Mouse (Mus musculus) kidney, adult 10 weeks (tissue): ENCODE data around the gene P2ry12. TPM values are rescaled to one million over a fixed set of nuclear protein-coding genes. Genes with fewer than 3 reads are reported as not detected.

Experiments
- polyA plus RNA-seq: library from polyadenylated mRNA; stranded (reverse); fragments of 350-450 nt; fragmentation: Illumina TruSeq; extraction: RNeasy Lipid Tissue Mini Kit (QIAGEN cat#74804); gene quantifications from one replicate; pipeline ENCODE4 v1.2.3, GENCODE M21; 2014; ENCODE audit warnings: low read depth, low replicate concordance

The P2ry12 gene
- polyA plus RNA-seq = 0.97 TPM

GRCm38 (mm10) chr3:59262704-59263103, at the start of gene P2ry12:
Gene P2ry12, minus strand, starts transcription at chr3:59262871.

GRCm38 (mm10) chr3:59210727-59211126, 51.9 kb downstream of the P2ry12 start, which contains the start of gene P2ry13:
Gene P2ry13, minus strand, starts transcription at chr3:59210882.

DNA sequence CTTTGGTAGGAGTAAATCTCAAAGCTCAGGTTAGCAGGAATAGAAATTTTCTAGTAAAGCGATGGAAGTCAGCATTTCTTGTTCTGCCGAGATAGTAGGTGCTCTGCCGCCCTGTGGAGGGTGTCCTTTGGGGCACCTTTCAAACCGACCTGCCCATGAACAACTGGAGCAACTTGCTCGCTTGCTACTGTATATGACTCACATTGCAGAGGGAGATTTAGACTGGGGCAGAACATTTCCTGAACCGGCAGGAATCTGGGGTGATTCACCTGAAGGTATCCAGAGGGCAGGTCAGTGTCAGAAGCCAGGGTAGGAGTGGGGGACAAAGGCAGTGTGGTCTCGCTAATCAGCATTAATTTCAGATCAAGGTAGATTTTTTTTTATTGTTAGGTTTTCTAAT, 67.7 kb downstream of the P2ry12 start, which contains the start of gene Gpr87:
Gpr87 (minus strand) TSS at position 167 of the 400 bp plus-strand sequence.

Other genes starting within 250 kb of the P2ry12 start
- gene Gpr171, start 161.1 kb downstream of the P2ry12 start, polyA plus RNA-seq = 0.20 TPM
- gene P2ry14, start 109.3 kb downstream of the P2ry12 start, polyA plus RNA-seq = 9.2 TPM
- gene Gpr87, start 67.8 kb downstream of the P2ry12 start, polyA plus RNA-seq = not detected
- gene P2ry13, start 52.0 kb downstream of the P2ry12 start, polyA plus RNA-seq = 0.61 TPM
- gene Igsf10, start 81.5 kb upstream of the P2ry12 start, polyA plus RNA-seq = 1.1 TPM